Mouse (Mus musculus) olfactory bulb, adult 2 months (tissue): ENCODE measurements around the gene Tsc2. TPM values are rescaled to one million over a fixed set of nuclear protein-coding genes. Genes with fewer than 3 reads are reported as not detected.

Experiments
- H3K27ac ChIP-seq: fragments of 200-500 bp; 2 replicates; pipeline ENCODE4 v1.5.1; 2012; ENCODE audit warnings: low read depth, low read length; ENCODE audit not compliant: insufficient read depth
- H3K4me1 ChIP-seq: fragments of 200-500 bp; 2 replicates; pipeline ENCODE4 v1.6.1; 2012; ENCODE audit warnings: low read length; ENCODE audit not compliant: control insufficient read depth, insufficient read depth
- H3K4me3 ChIP-seq: fragments of 200-500 bp; 2 replicates; pipeline ENCODE4 v1.5.1; 2012; ENCODE audit warnings: mild to moderate bottlenecking, low read depth, low read length, moderate library complexity; ENCODE audit not compliant: insufficient read depth
- CTCF ChIP-seq: fragments of 200-500 bp; IDR thresholded peaks from 2 replicates; pipeline ENCODE4 v1.5.1; 2012; ENCODE audit warnings: low read depth, mild to moderate bottlenecking, low read length, moderate library complexity; ENCODE audit not compliant: insufficient read depth
- POLR2A ChIP-seq: fragments of 200-500 bp; IDR thresholded peaks from 2 replicates; pipeline ENCODE4 v1.6.1; 2012; ENCODE audit warnings: mild to moderate bottlenecking, low read depth, low read length, moderate library complexity; ENCODE audit not compliant: insufficient read depth
- WGBS: fragments of 180-500 bp; shearing (Covaris S2); methylation state at CpG from one replicate; pipeline ENCODE4 v1.1.7; 2018; 5-methylcytosine and 5-hydroxymethylcytosine counted together
- polyA plus RNA-seq: library from polyadenylated mRNA; stranded (reverse); fragments of >200 nt; gene quantifications from 2 replicates; pipeline ENCODE4 v1.2.4, GENCODE M21; 2012; ENCODE audit warnings: low replicate concordance; ENCODE audit not compliant: missing spikeins, insufficient read depth, insufficient read length

Gene Tsc2
- polyA plus RNA-seq, 1 experiment = 286 TPM

DNA sequence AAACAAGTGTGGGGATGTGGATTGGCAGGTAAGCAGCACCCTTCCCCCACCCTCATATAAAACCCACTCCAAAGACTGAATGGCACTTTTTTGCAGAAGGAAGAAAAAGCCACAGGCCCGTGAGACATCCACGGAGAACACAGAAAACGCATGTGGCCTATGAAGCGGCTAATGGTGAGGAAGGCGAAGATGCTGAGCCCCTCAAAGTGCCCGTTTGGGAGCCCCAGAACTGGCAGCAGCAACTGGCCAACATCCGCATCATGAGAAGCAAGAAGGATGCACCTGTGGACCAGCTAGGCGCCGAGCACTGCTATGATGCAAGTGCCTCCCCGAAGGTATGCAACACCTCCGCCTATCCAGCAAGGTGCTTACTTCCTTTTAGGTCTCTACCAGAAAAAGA, 1.4 kb upstream of the Tsc2 start:
- WGBS = 96% methylated on average over 11 of the region's 11 CpGs
- H3K4me3 ChIP-seq = no peak overlapping the region
- TF ChIP-seq POLR2A (no peak), CTCF (no peak)
- peak overlapping the region; percentile 12; the same call in 1 of the 2 replicates for H3K27ac ChIP-seq
- H3K4me1 ChIP-seq = peaks cover 41% of the 10 kb centered on the region

DNA sequence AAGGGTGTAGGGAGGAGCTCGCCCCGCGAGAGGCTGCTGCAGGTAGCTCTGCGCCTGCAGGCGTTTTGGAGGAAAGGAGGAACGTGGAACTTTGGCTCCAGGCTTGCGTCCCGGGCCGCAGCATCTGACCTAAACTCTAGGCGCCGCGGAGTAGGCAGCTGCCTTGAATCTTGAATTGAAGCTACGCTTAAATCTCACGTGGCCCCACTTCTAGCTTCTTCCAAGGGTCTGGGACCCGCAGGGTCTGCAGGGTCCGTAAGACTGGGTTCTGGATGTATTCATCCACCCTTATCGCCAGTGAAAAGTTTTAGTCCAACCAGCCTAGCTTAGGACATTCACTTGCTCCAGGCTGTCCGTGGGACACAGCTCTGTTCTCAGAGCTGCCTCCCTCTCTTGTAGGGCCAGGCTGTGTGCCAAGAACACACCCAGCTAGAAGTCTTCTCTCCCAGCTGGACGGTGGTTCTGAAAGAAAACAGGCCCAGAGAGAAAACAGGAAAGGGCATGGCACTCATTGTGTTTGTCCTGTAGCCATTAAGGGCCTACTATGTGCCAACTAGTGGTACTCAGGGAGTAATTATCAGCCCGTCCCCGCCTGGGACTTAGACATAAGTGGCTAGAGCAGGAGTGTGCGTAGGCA, 501 bp upstream of the Tsc2 start:
- Histone ChIP-seq H3K4me3 (peak overlapping the region; percentile 59), H3K27ac (peak overlapping the region; percentile 12), H3K4me1 (peaks cover 36% of the 10 kb centered on the region)
- TF ChIP-seq CTCF (no peak), POLR2A (no peak; the same call in 1 of the 2 replicates)
- WGBS = 8% methylated on average over 22 of the region's 22 CpGs

DNA sequence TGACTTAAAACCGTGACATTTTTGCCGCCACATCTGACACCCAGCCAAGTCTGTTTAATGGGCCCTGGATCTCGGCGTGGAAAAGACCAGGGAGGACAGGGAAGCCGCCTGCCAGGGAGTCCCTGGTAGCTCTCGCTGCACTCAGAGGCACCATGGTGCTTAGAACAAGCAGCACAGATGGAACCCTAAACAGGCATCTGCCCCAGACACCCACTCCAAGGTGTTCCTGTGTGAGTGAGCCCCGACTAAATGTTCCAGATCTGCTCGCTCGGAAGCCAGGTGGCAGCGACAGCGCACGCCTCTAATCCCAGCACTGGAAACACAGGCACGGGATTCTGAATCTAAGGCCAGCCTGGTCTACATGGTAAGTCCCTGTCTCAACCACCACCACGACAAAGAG, 2.4 kb downstream of the Tsc2 start:
- H3K27ac ChIP-seq = no peak overlapping the region
- 80% methylated on average over 14 of the region's 14 CpGs for WGBS

DNA sequence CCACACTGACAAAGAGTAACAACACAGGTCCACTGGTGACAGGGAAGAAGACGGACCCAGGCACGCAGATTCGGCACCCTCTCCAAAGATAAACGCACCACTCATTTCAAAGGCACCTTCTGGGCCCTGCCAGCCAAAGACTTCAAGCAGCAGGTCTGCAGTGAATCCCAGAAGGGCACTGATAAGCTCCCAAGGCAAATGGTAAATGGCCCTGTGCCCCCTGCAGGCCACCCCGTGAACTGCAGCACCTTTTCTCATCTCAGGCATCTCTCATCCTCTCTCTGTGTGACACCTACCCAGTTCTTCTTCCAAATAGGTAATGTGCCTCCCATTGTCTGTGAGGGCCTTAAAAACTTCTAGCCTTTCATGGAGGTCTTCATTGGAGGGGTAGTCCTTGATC, 3.8 kb downstream of the Tsc2 start:
- peaks cover 9% of the 10 kb centered on the region for H3K4me1 ChIP-seq
- no peak overlapping the region for H3K27ac ChIP-seq
- no peak overlapping the region for H3K4me3 ChIP-seq
- 52% methylated on average over 5 of the region's 5 CpGs for WGBS
- TF ChIP-seq POLR2A = no peak
- TF ChIP-seq CTCF = peak; percentile 78; the same call in 1 of the 2 replicates

More for the DNA sequence above, 2.4 kb downstream of the Tsc2 start:
- no peak for TF ChIP-seq POLR2A
- TF ChIP-seq CTCF = no peak
- Histone ChIP-seq H3K4me1 (peaks cover 17% of the 10 kb centered on the region), H3K4me3 (no peak overlapping the region)

DNA sequence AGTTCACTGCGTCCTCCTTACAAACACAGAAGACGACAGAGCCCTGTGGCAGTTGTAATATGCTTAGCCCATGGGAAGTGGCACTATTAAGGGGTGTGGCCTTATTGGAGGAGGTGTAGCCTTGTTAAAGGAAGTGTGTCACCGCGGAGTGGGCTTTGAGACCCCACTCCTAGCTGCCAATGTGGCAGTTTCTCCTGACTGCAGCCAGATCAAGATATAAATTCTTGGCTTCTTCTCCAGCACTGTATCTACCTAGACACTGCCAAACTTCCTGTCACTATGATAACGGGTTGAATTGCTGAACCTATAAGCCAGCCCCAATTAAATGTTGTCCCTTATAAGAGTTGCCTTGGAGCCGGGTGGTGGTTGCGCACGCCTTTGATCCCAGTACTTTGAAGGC, 7.0 kb downstream of the Tsc2 start:
- Histone ChIP-seq H3K27ac (no peak overlapping the region), H3K4me1 (peaks cover 3% of the 10 kb centered on the region; the same call in 1 of the 2 replicates), H3K4me3 (no peak overlapping the region)
- WGBS = 94% methylated on average over 8 of the region's 8 CpGs
- no peak for TF ChIP-seq CTCF
- no peak for TF ChIP-seq POLR2A

DNA sequence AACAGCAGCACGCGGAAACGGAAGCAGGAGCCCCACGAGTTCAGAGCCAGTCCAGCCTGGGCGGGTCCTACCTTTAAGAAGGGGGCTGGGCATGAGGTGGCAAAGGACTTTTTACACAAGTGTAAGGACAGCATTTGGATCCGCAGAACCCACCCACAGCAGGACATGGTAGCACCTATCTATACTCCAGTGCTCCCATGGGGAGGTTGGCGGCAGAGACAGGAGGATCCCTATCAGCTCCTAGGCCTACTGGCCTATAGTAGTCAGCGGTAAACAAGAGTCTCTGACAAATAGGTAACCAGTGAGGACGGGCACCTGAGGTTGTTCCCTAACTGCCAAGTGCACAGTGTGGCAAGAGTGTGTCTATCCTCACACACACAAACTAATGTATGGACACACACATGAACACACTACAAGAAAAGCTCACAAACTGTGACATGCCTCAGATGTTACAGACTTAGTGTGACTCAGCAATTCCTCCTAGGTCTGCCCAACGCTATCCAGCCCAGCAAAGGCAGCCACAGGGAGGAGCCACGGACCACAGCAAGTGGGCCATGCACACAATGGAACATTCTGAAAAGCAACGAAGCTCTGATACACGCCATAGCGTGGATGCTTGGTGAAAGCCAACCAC, 14.8 kb downstream of the Tsc2 start:
- no peak for TF ChIP-seq CTCF
- no peak for TF ChIP-seq POLR2A
- no peak overlapping the region for H3K27ac ChIP-seq
- H3K4me3 ChIP-seq = no peak overlapping the region
- WGBS = 73% methylated on average over 14 of the region's 14 CpGs
- peaks cover 8% of the 10 kb centered on the region; the same call in 1 of the 2 replicates for H3K4me1 ChIP-seq

DNA sequence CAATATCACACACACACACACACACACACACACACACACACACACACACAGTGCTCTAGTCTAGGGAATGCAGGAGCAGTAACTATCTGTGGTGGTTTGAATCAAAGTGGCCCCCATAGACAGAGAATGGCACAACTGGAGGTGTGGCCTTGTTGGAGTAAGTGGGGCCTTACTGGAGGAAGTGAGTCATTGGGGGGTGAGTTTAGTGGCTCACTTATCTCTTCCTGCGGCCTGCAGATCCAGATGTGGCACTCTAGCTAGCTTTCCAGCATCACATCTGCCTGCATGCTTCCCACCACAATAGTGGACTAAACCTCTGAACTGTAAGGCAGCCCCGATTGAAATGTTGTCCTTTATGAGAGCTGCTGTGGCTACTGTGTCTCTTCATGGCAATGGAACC, 21.7 kb downstream of the Tsc2 start:
- no peak for TF ChIP-seq POLR2A
- TF ChIP-seq CTCF = no peak
- H3K27ac ChIP-seq = no peak overlapping the region
- H3K4me1 ChIP-seq = peaks cover 6% of the 10 kb centered on the region; the same call in 1 of the 2 replicates
- H3K4me3 ChIP-seq = no peak overlapping the region
- WGBS = 70% methylated on average over 2 of the region's 2 CpGs

DNA sequence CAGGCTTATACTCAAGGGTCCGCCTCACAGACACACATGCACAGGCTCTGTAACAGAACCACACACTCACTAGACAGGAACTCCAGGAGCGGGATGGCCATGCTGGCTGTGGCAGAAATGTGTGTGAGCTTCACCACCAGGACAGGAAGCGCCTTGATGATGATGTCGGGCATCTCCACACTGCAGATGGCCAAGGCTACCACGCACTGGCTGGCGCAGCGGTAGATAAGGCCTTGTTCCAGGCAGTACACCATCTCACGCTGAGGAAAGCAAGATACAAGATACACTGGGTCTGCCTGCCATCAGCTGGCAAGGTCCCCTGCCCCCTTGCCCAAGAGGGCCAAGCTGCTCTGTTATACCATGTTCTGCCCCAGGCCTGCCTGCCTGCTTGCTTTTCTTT, 23.6 kb downstream of the Tsc2 start:
- WGBS = 91% methylated on average over 8 of the region's 8 CpGs

DNA sequence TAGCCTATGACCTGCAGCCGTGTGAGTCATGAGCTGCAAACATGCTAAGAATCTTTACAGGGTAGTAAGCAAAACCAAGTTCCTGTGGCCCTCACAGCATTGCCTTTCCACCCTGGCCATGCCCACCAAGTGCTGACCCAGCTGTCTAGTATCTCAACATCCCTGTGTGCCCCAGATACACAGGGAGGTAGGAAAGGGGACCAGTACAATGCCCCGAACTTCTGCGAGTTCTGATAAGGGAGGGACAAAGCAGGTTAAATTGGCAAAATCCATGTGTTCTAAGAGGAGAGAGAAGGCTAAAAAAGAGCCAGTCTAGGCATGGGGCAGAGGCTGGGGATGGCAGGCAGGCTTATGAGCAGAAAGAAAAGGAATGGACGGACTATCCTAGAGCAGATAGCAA, 24.1 kb downstream of the Tsc2 start:
- TF ChIP-seq POLR2A (no peak), CTCF (no peak)
- H3K27ac ChIP-seq = no peak overlapping the region
- peaks cover 4% of the 10 kb centered on the region; the same call in 1 of the 2 replicates for H3K4me1 ChIP-seq
- no peak overlapping the region for H3K4me3 ChIP-seq
- 91% methylated on average over 4 of the region's 4 CpGs for WGBS

More for the DNA sequence above, 23.6 kb downstream of the Tsc2 start:
- H3K27ac ChIP-seq = no peak overlapping the region
- no peak for TF ChIP-seq CTCF
- no peak for TF ChIP-seq POLR2A
- peaks cover 6% of the 10 kb centered on the region; the same call in 1 of the 2 replicates for H3K4me1 ChIP-seq
- no peak overlapping the region for H3K4me3 ChIP-seq

DNA sequence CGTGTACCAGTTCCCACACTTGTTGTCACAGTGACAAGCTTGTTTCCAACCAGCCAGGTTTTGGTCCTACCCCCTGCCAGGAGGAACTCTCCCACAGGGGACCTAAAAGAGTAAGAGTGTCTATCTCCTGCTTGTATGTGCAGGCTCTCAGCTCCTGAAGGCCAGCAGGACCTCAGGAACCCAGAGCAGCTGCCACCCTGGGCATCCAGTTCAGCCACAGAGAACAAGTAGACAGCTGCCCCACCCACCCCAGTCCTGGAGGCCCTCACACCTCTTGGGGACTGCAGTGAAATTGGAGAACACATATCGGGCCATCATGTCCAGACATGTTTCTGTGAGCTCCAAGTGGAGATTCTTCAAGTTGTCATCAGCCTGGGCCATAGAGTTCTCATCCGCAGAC, 27.9 kb downstream of the Tsc2 start:
- WGBS = 97% methylated on average over 3 of the region's 3 CpGs
- H3K27ac ChIP-seq = no peak overlapping the region
- H3K4me3 ChIP-seq = no peak overlapping the region
- TF ChIP-seq CTCF (no peak), POLR2A (no peak)
- H3K4me1 ChIP-seq = no peaks in the 10 kb centered on the region
